Mouse (Mus musculus): ENCODE measurements around the gene Pou3f3.

DNA sequence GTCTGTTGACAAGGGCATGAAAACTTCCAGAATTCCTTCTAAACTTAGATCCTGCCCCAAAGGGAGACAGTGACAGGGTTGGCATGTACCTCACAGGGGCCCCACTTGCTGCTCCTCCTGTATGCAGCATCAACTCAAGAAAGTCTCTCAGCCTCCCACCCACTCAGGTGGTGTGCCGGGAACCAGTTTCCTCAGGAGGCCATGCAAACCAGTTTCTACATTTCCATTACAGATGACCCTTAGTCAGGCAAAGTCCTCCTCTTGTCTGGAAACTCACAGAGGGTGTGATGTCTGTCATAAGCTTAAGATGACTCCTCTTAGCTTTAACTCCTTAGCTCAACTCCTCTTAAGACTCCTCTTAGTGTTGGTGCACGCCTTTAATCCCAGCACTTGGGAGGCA is 29.3 kb downstream of the Pou3f3 start:
- TF ChIP-seq CTCF (IDR thresholded peaks at IDR 0.05; ENCODE audit: low read depth): no peak
- TF ChIP-seq EP300 (IDR thresholded peaks at IDR 0.05; ENCODE audit: low read depth): no peak
